Mouse (Mus musculus) intestine, postnatal 0 days (tissue): Measurements from ENCODE around the gene Elk1. TPM values are rescaled to one million over a fixed set of nuclear protein-coding genes. Genes with fewer than 3 reads are reported as not detected.

ENCODE experiments used
- ATAC-seq: fragments of 200-750 bp; cut with Nextera tagmentation; 2 replicates; pipeline ENCODE4 v1.8.0; 2017; ENCODE audit warnings: mild to moderate bottlenecking, moderate TSS enrichment, moderate library complexity
- H3K27ac ChIP-seq: fragments of 300-500 bp; sonication (generic); 2 replicates; pipeline ENCODE4 v1.5.1; 2014; ENCODE audit warnings: mild to moderate bottlenecking, low read depth, low read length, moderate library complexity
- H3K27me3 ChIP-seq: fragments of 300-500 bp; sonication (generic); replicated peaks from 2 replicates; pipeline ENCODE4 v1.6.1; 2014; ENCODE audit warnings: low read length, mixed read lengths; ENCODE audit not compliant: control insufficient read depth, insufficient read depth
- H3K36me3 ChIP-seq: fragments of 300-500 bp; sonication (generic); 2 replicates; pipeline ENCODE4 v1.6.1; 2014; ENCODE audit warnings: mild to moderate bottlenecking, moderate library complexity; ENCODE audit not compliant: control insufficient read depth, insufficient read depth
- H3K4me1 ChIP-seq: fragments of 300-500 bp; sonication (generic); replicated peaks from 2 replicates; pipeline ENCODE4 v1.6.1; 2014; ENCODE audit warnings: antibody characterized with exemption, low read length, mixed read lengths; ENCODE audit not compliant: control insufficient read depth, insufficient read depth
- H3K4me2 ChIP-seq: fragments of 300-500 bp; sonication (generic); replicated peaks from 2 replicates; pipeline ENCODE4 v1.6.1; 2014; ENCODE audit warnings: low read depth, mild to moderate bottlenecking, moderate library complexity
- H3K4me3 ChIP-seq: fragments of 300-500 bp; sonication (generic); 2 replicates; pipeline ENCODE4 v1.5.1; 2014; ENCODE audit warnings: low read depth, low read length
- H3K9ac ChIP-seq: fragments of 300-500 bp; sonication (generic); 2 replicates; pipeline ENCODE4 v1.6.1; 2014; ENCODE audit warnings: mild to moderate bottlenecking, low read depth, low read length
- H3K9me3 ChIP-seq: fragments of 300-500 bp; sonication (generic); 2 replicates; pipeline ENCODE4 v1.6.1; 2016; ENCODE audit warnings: mixed run types; ENCODE audit not compliant: control insufficient read depth
- CTCF ChIP-seq: sonication (generic); IDR thresholded peaks from 2 replicates; pipeline ENCODE4 v1.5.1; 2016; ENCODE audit warnings: low read depth, mild to moderate bottlenecking, control low read depth, antibody characterized with exemption, moderate library complexity
- WGBS: fragments of 180-500 bp; shearing (Covaris S2); extraction: QIAGEN DNeasy Blood & Tissue Kit; methylation state at CpG from one replicate; pipeline ENCODE4 v1.1.7; 2014; 5-methylcytosine and 5-hydroxymethylcytosine counted together
- polyA plus RNA-seq: library from polyadenylated mRNA; unstranded; fragments of >200 nt; fragmentation: Nextera tagmentation; extraction: Ambion mirVana; gene quantifications from 2 replicates; pipeline ENCODE4 v1.2.1, GENCODE M21; 2015

Gene Elk1
- polyA plus RNA-seq, 1 experiment from 2014 or later = 3.7 TPM

GRCm38 (mm10) chrX:20929859-20930258, 20.5 kb downstream of the Elk1 start:
- TF ChIP-seq CTCF = no peak
- Histone ChIP-seq H3K9ac (no peak overlapping the region), H3K4me2 (no peak overlapping the region), H3K4me3 (no peak overlapping the region), H3K9me3 (no peaks in the 10 kb centered on the region), H3K4me1 (no peaks in the 10 kb centered on the region), H3K27me3 (no peaks in the 10 kb centered on the region), H3K27ac (no peak overlapping the region), H3K36me3 (peaks cover 5% of the 10 kb centered on the region; the same call in 1 of the 2 replicates)
- 85% methylated on average over 1 of the region's 1 CpGs for WGBS
- no peak for ATAC-seq

DNA sequence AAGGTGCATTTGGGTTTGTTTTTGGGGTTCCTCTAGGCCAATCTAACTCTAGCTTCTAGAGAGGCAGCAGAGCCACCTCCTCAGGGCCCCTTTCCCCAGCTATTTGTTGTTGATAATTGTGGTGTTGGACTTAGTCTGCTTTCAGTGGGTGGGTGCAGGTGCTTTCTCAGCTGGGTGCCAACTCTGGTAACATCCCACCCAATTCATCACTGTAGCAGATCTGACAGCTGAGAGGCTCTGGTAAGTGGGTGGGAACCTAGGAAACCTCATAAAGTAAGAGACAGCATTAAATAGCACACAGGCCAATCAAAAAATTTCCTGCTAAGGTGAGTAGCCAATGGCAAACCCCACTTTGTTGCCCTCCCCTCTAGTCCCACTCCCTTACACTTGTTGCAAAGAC, 25.4 kb downstream of the Elk1 start:
- no peak for ATAC-seq
- TF ChIP-seq CTCF = no peak
- H3K4me3 ChIP-seq = no peak overlapping the region
- H3K4me1 ChIP-seq = no peaks in the 10 kb centered on the region
- H3K9me3 ChIP-seq = no peaks in the 10 kb centered on the region
- peaks cover 5% of the 10 kb centered on the region; the same call in 1 of the 2 replicates for H3K36me3 ChIP-seq
- no peak overlapping the region for H3K27ac ChIP-seq
- no peak overlapping the region for H3K9ac ChIP-seq
- no peak overlapping the region for H3K4me2 ChIP-seq
- H3K27me3 ChIP-seq = no peaks in the 10 kb centered on the region; the same call in 1 of the 2 replicates

DNA sequence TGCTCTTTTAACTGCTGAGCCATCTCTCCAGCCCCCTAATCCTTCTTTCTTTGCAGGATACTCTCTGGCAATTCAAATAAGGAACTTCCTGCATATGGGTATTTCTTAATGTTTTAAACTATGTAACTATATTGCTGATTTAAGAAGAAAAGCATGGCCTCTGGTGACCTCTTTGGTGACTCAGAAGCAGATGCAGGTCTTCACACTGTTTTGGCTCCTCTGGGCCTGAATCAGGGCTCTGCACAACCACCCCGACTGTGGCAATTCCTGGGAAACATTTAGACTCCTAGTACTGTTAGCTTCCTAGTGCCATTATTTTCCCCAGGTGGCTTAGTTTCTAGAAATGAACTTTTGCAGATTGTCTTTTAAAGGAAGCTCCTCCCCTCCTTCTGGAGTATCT, 26.9 kb downstream of the Elk1 start:
- no peak for ATAC-seq
- 86% methylated on average over 1 of the region's 1 CpGs for WGBS
- H3K4me2 ChIP-seq = no peak overlapping the region
- H3K9me3 ChIP-seq = no peaks in the 10 kb centered on the region
- no peak overlapping the region for H3K9ac ChIP-seq
- no peaks in the 10 kb centered on the region; the same call in 1 of the 2 replicates for H3K27me3 ChIP-seq
- H3K36me3 ChIP-seq = peaks cover 5% of the 10 kb centered on the region; the same call in 1 of the 2 replicates
- TF ChIP-seq CTCF = no peak
- no peak overlapping the region for H3K4me3 ChIP-seq
- no peaks in the 10 kb centered on the region for H3K4me1 ChIP-seq
- no peak overlapping the region for H3K27ac ChIP-seq

- H3K9ac ChIP-seq = no peak overlapping the region
- ATAC-seq = no peak
- 48% methylated on average over 5 of the region's 5 CpGs for WGBS
- no peaks in the 10 kb centered on the region for H3K9me3 ChIP-seq
- no peaks in the 10 kb centered on the region; the same call in 1 of the 2 replicates for H3K27me3 ChIP-seq
- peak overlapping the region; percentile 72 for H3K4me2 ChIP-seq
- H3K36me3 ChIP-seq = no peaks in the 10 kb centered on the region
- no peak overlapping the region for H3K4me3 ChIP-seq
- no peaks in the 10 kb centered on the region for H3K4me1 ChIP-seq
- TF ChIP-seq CTCF = no peak
- no peak overlapping the region for H3K27ac ChIP-seq
These were observed 29.0 kb downstream of the Elk1 start for GRCm38 (mm10) chrX:20921366-20921765.

DNA sequence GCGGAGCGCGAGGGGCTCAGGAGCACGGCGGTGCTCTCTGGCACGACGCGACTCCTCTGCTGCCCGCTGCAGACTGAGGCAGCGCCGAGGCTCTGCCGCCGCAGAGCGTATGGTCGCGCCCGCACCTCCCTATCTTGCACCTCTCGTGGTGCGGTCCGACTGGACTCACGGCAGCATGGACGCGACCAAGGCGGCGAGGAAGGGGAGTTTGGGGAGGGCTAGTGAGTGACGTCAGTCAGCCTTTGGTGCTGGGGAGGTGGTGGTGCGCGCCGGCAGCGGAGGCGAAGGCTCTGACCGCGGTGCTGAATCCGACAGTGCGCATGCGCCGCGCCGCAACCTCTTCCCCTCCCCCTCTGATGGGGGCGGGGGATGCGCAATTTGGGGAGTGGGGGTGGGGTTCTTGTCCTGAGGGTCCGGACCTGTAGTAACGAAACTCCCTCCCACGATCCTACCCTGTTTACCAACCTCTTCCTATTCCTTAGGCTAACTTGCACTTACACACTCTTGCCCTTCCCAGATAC, 29.5 kb downstream of the Elk1 start, which contains the start of gene Syn1:
TSS of gene Syn1 (minus strand) at position 161 of the 521 bp plus-strand sequence.
- ATAC-seq = peak; percentile 90
- 19% methylated on average over 30 of the region's 44 CpGs for WGBS
- H3K4me1 ChIP-seq = no peaks in the 10 kb centered on the region

GRCm38 (mm10) chrX:20920249-20920843, 30.1 kb downstream of the Elk1 start:
- no peak for TF ChIP-seq CTCF
- no peak overlapping the region for H3K9ac ChIP-seq
- WGBS = 24% methylated on average over 45 of the region's 49 CpGs

More for the DNA sequence above, 29.5 kb downstream of the Elk1 start, which contains the start of gene Syn1:
- Histone ChIP-seq H3K36me3 (no peaks in the 10 kb centered on the region), H3K9ac (no peak within 1 kb of the TSS), H3K27me3 (no peaks in the 10 kb centered on the region; the same call in 1 of the 2 replicates), H3K4me2 (peak within 1 kb of the TSS; percentile 72), H3K27ac (no peak within 1 kb of the TSS), H3K4me3 (peak within 1 kb of the TSS; percentile 38), H3K9me3 (no peaks in the 10 kb centered on the region)
- TF ChIP-seq CTCF = no peak

More at GRCm38 (mm10) chrX:20920249-20920843, 30.1 kb downstream of the Elk1 start:
- H3K4me1 ChIP-seq = no peaks in the 10 kb centered on the region
- H3K4me2 ChIP-seq = peak overlapping the region; percentile 72
- no peaks in the 10 kb centered on the region for H3K36me3 ChIP-seq
- no peak overlapping the region for H3K27ac ChIP-seq
- peak overlapping the region; percentile 38 for H3K4me3 ChIP-seq
- ATAC-seq = peak; percentile 25; the same call in 1 of the 2 replicates
- H3K27me3 ChIP-seq = no peaks in the 10 kb centered on the region; the same call in 1 of the 2 replicates
- H3K9me3 ChIP-seq = no peaks in the 10 kb centered on the region
